Mouse (Mus musculus): Measurements from ENCODE around the gene Slc22a12.

- no peak for TF ChIP-seq CTCF (IDR thresholded peaks at IDR 0.05; ENCODE audit: borderline replicate concordance, insufficient read depth, low read length)
- TF ChIP-seq POLR2A (IDR thresholded peaks at IDR 0.05; ENCODE audit: low read depth, low read length): no peak
Measured at GRCm38 (mm10) chr19:6542367-6543034, at the start of gene Slc22a12.

Measured in embryonic fibroblast, embryonic 13.5 days (primary cell).